Mouse (Mus musculus) liver, embryonic 15.5 days (tissue): ENCODE results near the gene Pkd2l1. TPM values are rescaled to one million over a fixed set of nuclear protein-coding genes. Genes with fewer than 3 reads are reported as not detected.
A peak's percentile ranks its signal among the peaks of the same experiment; 100 is the strongest.

ENCODE experiments used
- ATAC-seq: fragments of 200-750 bp; cut with Nextera tagmentation; 2 replicates; pipeline ENCODE4 v1.8.0; 2017; ENCODE audit warnings: moderate number of reproducible peaks, mild to moderate bottlenecking, moderate library complexity; ENCODE audit not compliant: insufficient read depth
- H3K27ac ChIP-seq: fragments of 300-500 bp; sonication (generic); replicated peaks from 2 replicates; pipeline ENCODE4 v1.5.1; 2015; ENCODE audit warnings: mild to moderate bottlenecking, inconsistent platforms
- H3K27me3 ChIP-seq: fragments of 300-500 bp; sonication (generic); 2 replicates; pipeline ENCODE4 v1.6.1; 2015; ENCODE audit warnings: mild to moderate bottlenecking, inconsistent platforms
- H3K36me3 ChIP-seq: fragments of 300-500 bp; sonication (generic); replicated peaks from 2 replicates; pipeline ENCODE4 v1.6.1; 2015; ENCODE audit warnings: moderate library complexity, mild to moderate bottlenecking, inconsistent platforms
- H3K4me1 ChIP-seq: fragments of 300-500 bp; sonication (generic); replicated peaks from 2 replicates; pipeline ENCODE4 v1.6.1; 2015; ENCODE audit warnings: inconsistent platforms
- H3K4me2 ChIP-seq: fragments of 300-500 bp; sonication (generic); 2 replicates; pipeline ENCODE4 v1.6.1; 2015; ENCODE audit warnings: moderate library complexity, mild to moderate bottlenecking, inconsistent platforms
- H3K4me3 ChIP-seq: fragments of 300-500 bp; sonication (generic); replicated peaks from 2 replicates; pipeline ENCODE4 v1.5.1; 2015; ENCODE audit warnings: mild to moderate bottlenecking, inconsistent platforms
- H3K9ac ChIP-seq: fragments of 300-500 bp; sonication (generic); 2 replicates; pipeline ENCODE4 v1.6.1; 2015; ENCODE audit warnings: moderate library complexity, mild to moderate bottlenecking, inconsistent platforms
- H3K9me3 ChIP-seq: fragments of 300-500 bp; sonication (generic); replicated peaks from 2 replicates; pipeline ENCODE4 v1.6.1; 2016; ENCODE audit warnings: inconsistent platforms
- WGBS: fragments of 180-500 bp; shearing (Covaris S2); methylation state at CpG from one replicate; pipeline ENCODE4 v1.1.7; 2015; ENCODE audit warnings: mixed read lengths; ENCODE audit not compliant: insufficient replicate concordance; 5-methylcytosine and 5-hydroxymethylcytosine counted together
- polyA plus RNA-seq: library from polyadenylated mRNA; unstranded; fragments of >200 nt; fragmentation: Nextera tagmentation; extraction: Ambion mirVana; gene quantifications from 2 replicates; pipeline ENCODE4 v1.2.1, GENCODE M21; 2015

Gene Pkd2l1
- not detected in 2 replicates for polyA plus RNA-seq

GRCm38 (mm10) chr19:44192342-44192741, at the start of gene Pkd2l1:
Gene Pkd2l1, minus strand, starts transcription at chr19:44192442.
- WGBS = 14% methylated on average over 3 of the region's 3 CpGs
- ATAC-seq = no peak
- Histone ChIP-seq H3K36me3 (no peaks in the 10 kb centered on the region), H3K27ac (no peak within 1 kb of the TSS), H3K4me3 (no peak within 1 kb of the TSS), H3K4me1 (no peaks in the 10 kb centered on the region), H3K9ac (no peak within 1 kb of the TSS), H3K9me3 (no peaks in the 10 kb centered on the region), H3K4me2 (no peak within 1 kb of the TSS), H3K27me3 (peaks cover 17% of the 10 kb centered on the region; the same call in 1 of the 2 replicates)

GRCm38 (mm10) chr19:44238906-44239305, 46.7 kb upstream of the Pkd2l1 start:
- no peak overlapping the region for H3K9ac ChIP-seq
- H3K27me3 ChIP-seq = peaks cover 20% of the 10 kb centered on the region
- WGBS = 48% methylated on average over 2 of the region's 2 CpGs
- no peak overlapping the region for H3K27ac ChIP-seq
- no peaks in the 10 kb centered on the region for H3K4me1 ChIP-seq
- H3K36me3 ChIP-seq = no peaks in the 10 kb centered on the region
- H3K4me2 ChIP-seq = no peak overlapping the region
- H3K9me3 ChIP-seq = no peaks in the 10 kb centered on the region
- ATAC-seq = no peak
- H3K4me3 ChIP-seq = no peak overlapping the region

- Histone ChIP-seq H3K4me3 (no peak overlapping the region), H3K27ac (no peak overlapping the region), H3K9ac (no peak overlapping the region), H3K27me3 (peaks cover 20% of the 10 kb centered on the region), H3K36me3 (no peaks in the 10 kb centered on the region), H3K4me2 (peak overlapping the region; percentile 38), H3K9me3 (no peaks in the 10 kb centered on the region), H3K4me1 (no peaks in the 10 kb centered on the region)
- WGBS = 11% methylated on average over 19 of the region's 19 CpGs
- ATAC-seq = no peak
Observed at GRCm38 (mm10) chr19:44237471-44238006, 45.3 kb upstream of the Pkd2l1 start.

- Histone ChIP-seq H3K36me3 (no peaks in the 10 kb centered on the region), H3K9ac (no peak overlapping the region), H3K27me3 (peaks cover 22% of the 10 kb centered on the region), H3K27ac (no peak overlapping the region), H3K4me3 (no peak overlapping the region), H3K4me2 (no peak overlapping the region), H3K4me1 (no peaks in the 10 kb centered on the region), H3K9me3 (no peaks in the 10 kb centered on the region)
- ATAC-seq = no peak
- WGBS = 21% methylated on average over 4 of the region's 4 CpGs
Observed at GRCm38 (mm10) chr19:44231608-44232151, 39.4 kb upstream of the Pkd2l1 start.

GRCm38 (mm10) chr19:44230212-44230611, 38.0 kb upstream of the Pkd2l1 start:
- Histone ChIP-seq H3K27me3 (peaks cover 20% of the 10 kb centered on the region), H3K4me2 (no peak overlapping the region), H3K9ac (no peak overlapping the region), H3K4me3 (no peak overlapping the region), H3K36me3 (no peaks in the 10 kb centered on the region), H3K4me1 (no peaks in the 10 kb centered on the region), H3K9me3 (no peaks in the 10 kb centered on the region), H3K27ac (no peak overlapping the region)
- no peak for ATAC-seq
- WGBS = 50% methylated on average over 3 of the region's 3 CpGs

- whole genome bisulfite sequencing = 42% methylated on average over 2 of the region's 2 CpGs
- no peak for ATAC-seq
- H3K4me2 ChIP-seq = no peak overlapping the region
- H3K27ac ChIP-seq = no peak overlapping the region
- no peaks in the 10 kb centered on the region for H3K9me3 ChIP-seq
- H3K9ac ChIP-seq = no peak overlapping the region
- no peaks in the 10 kb centered on the region for H3K36me3 ChIP-seq
- H3K27me3 ChIP-seq = peaks cover 20% of the 10 kb centered on the region
- no peaks in the 10 kb centered on the region for H3K4me1 ChIP-seq
- H3K4me3 ChIP-seq = no peak overlapping the region
Observed at GRCm38 (mm10) chr19:44229776-44230175, 37.5 kb upstream of the Pkd2l1 start.

GRCm38 (mm10) chr19:44225728-44226127, 33.5 kb upstream of the Pkd2l1 start:
- ATAC-seq = no peak
- Histone ChIP-seq H3K4me3 (no peak overlapping the region), H3K9ac (no peak overlapping the region), H3K27me3 (peaks cover 16% of the 10 kb centered on the region), H3K4me2 (no peak overlapping the region), H3K27ac (no peak overlapping the region), H3K36me3 (no peaks in the 10 kb centered on the region), H3K4me1 (no peaks in the 10 kb centered on the region), H3K9me3 (no peaks in the 10 kb centered on the region)
- WGBS = 14% methylated on average over 5 of the region's 5 CpGs

- peaks cover 7% of the 10 kb centered on the region; the same call in 1 of the 2 replicates for H3K27me3 ChIP-seq
- H3K36me3 ChIP-seq = no peaks in the 10 kb centered on the region
- H3K9ac ChIP-seq = no peak overlapping the region
- H3K4me3 ChIP-seq = no peak overlapping the region
- H3K4me2 ChIP-seq = no peak overlapping the region
- no peak for ATAC-seq
- H3K9me3 ChIP-seq = no peaks in the 10 kb centered on the region
- WGBS = 34% methylated on average over 3 of the region's 3 CpGs
- H3K4me1 ChIP-seq = no peaks in the 10 kb centered on the region
- no peak overlapping the region for H3K27ac ChIP-seq
Observed at GRCm38 (mm10) chr19:44217958-44218525, 25.8 kb upstream of the Pkd2l1 start.

- Histone ChIP-seq H3K4me3 (no peak overlapping the region), H3K27me3 (peaks cover 7% of the 10 kb centered on the region; the same call in 1 of the 2 replicates), H3K27ac (no peak overlapping the region), H3K9me3 (no peaks in the 10 kb centered on the region), H3K36me3 (no peaks in the 10 kb centered on the region), H3K9ac (no peak overlapping the region), H3K4me1 (no peaks in the 10 kb centered on the region), H3K4me2 (no peak overlapping the region)
- no peak for ATAC-seq
- WGBS = 54% methylated on average over 12 of the region's 12 CpGs
Observed at GRCm38 (mm10) chr19:44215255-44215654, 23.0 kb upstream of the Pkd2l1 start.

- Histone ChIP-seq H3K27me3 (peaks cover 11% of the 10 kb centered on the region), H3K4me3 (no peak overlapping the region), H3K4me2 (no peak overlapping the region), H3K36me3 (no peaks in the 10 kb centered on the region), H3K9me3 (no peaks in the 10 kb centered on the region), H3K9ac (no peak overlapping the region), H3K27ac (no peak overlapping the region), H3K4me1 (no peaks in the 10 kb centered on the region)
- no peak for ATAC-seq
- 33% methylated on average over 2 of the region's 2 CpGs for WGBS
Observed at GRCm38 (mm10) chr19:44207079-44207478, 14.8 kb upstream of the Pkd2l1 start.

GRCm38 (mm10) chr19:44203015-44203564, 10.8 kb upstream of the Pkd2l1 start, which contains the start of gene Scd3:
Gene Scd3, plus strand, starts transcription at chr19:44203269.
- Histone ChIP-seq H3K4me3 (no peak within 1 kb of the TSS), H3K9me3 (no peaks in the 10 kb centered on the region), H3K9ac (no peak within 1 kb of the TSS), H3K36me3 (no peaks in the 10 kb centered on the region), H3K27me3 (no peaks in the 10 kb centered on the region), H3K27ac (no peak within 1 kb of the TSS), H3K4me1 (no peaks in the 10 kb centered on the region), H3K4me2 (no peak within 1 kb of the TSS)
- WGBS = 85% methylated on average over 9 of the region's 9 CpGs
- ATAC-seq = no peak
